Mouse (Mus musculus): ENCODE measurements around the gene Gm9817. TPM values are rescaled to one million over a fixed set of nuclear protein-coding genes. Genes with fewer than 3 reads are reported as not detected.

The Gm9817 gene
- polyA plus RNA-seq, 1 experiment from 2014 or later = not detected

- Histone ChIP-seq H3K4me3 (no peak overlapping the region), H3K36me3 (replicated peaks) (no peaks in the 10 kb centered on the region), H3K9me3 (no peaks in the 10 kb centered on the region), H3K27me3 (ENCODE audit: poor library complexity, severe bottlenecking) (no peaks in the 10 kb centered on the region), H3K4me1 (no peaks in the 10 kb centered on the region), H3K27ac (no peak overlapping the region)
- no peak for DNase-seq (ENCODE audit: extremely low spot score, low spot score)
- 89% methylated on average over 10 of the region's 10 CpGs for WGBS
Measured at GRCm38 (mm10) chr13:45099582-45100229, 21.2 kb downstream of the Gm9817 start.

- WGBS = 76% methylated on average over 3 of the region's 3 CpGs
Measured at GRCm38 (mm10) chr13:45106480-45106879, 28.0 kb downstream of the Gm9817 start.

GRCm38 (mm10) chr13:45108851-45109390 is 30.4 kb downstream of the Gm9817 start:
- Histone ChIP-seq H3K4me3 (no peak overlapping the region), H3K27me3 (ENCODE audit: poor library complexity, severe bottlenecking) (no peaks in the 10 kb centered on the region), H3K4me1 (peaks cover 12% of the 10 kb centered on the region), H3K9me3 (no peaks in the 10 kb centered on the region), H3K36me3 (replicated peaks) (no peaks in the 10 kb centered on the region), H3K27ac (no peak overlapping the region)
- DNase-seq (ENCODE audit: extremely low spot score, low spot score) = no peak
- 55% methylated on average over 7 of the region's 7 CpGs for WGBS

More at GRCm38 (mm10) chr13:45106480-45106879, 28.0 kb downstream of the Gm9817 start:
- H3K36me3 ChIP-seq (replicated peaks) = no peaks in the 10 kb centered on the region
- no peaks in the 10 kb centered on the region for H3K9me3 ChIP-seq
- peaks cover 12% of the 10 kb centered on the region for H3K4me1 ChIP-seq
- H3K27me3 ChIP-seq (ENCODE audit: poor library complexity, severe bottlenecking) = no peaks in the 10 kb centered on the region
- H3K4me3 ChIP-seq = no peak overlapping the region
- H3K27ac ChIP-seq = no peak overlapping the region
- DNase-seq (ENCODE audit: extremely low spot score, low spot score) = no peak

- 87% methylated on average over 5 of the region's 5 CpGs for WGBS
- no peak overlapping the region for H3K4me3 ChIP-seq
- H3K9me3 ChIP-seq = no peaks in the 10 kb centered on the region
- H3K4me1 ChIP-seq = no peaks in the 10 kb centered on the region
- H3K36me3 ChIP-seq (replicated peaks) = no peaks in the 10 kb centered on the region
- no peak for DNase-seq (ENCODE audit: extremely low spot score, low spot score)
- no peaks in the 10 kb centered on the region for H3K27me3 ChIP-seq (ENCODE audit: poor library complexity, severe bottlenecking)
- no peak overlapping the region for H3K27ac ChIP-seq
Measured at GRCm38 (mm10) chr13:45118375-45118774, 39.9 kb downstream of the Gm9817 start.

- no peaks in the 10 kb centered on the region for H3K4me1 ChIP-seq
- no peaks in the 10 kb centered on the region for H3K9me3 ChIP-seq
- no peak overlapping the region for H3K27ac ChIP-seq
- no peaks in the 10 kb centered on the region for H3K27me3 ChIP-seq (ENCODE audit: poor library complexity, severe bottlenecking)
- WGBS = 84% methylated on average over 3 of the region's 3 CpGs
- no peak for DNase-seq (ENCODE audit: extremely low spot score, low spot score)
- no peaks in the 10 kb centered on the region for H3K36me3 ChIP-seq (replicated peaks)
- H3K4me3 ChIP-seq = no peak overlapping the region
Measured at GRCm38 (mm10) chr13:45118822-45119221, 40.3 kb downstream of the Gm9817 start.

Other genes with a start within 250 kb of the Gm9817 start
- 81.8 and 89.4 TPM in 2 replicates for gene Dtnbp1, start 76.5 kb upstream of the Gm9817 start, polyA plus RNA-seq (2016; fragmentation: Nextera tagmentation; extraction: Ambion mirVana)